Mouse (Mus musculus): ENCODE results near the gene Ccna2.

DNA sequence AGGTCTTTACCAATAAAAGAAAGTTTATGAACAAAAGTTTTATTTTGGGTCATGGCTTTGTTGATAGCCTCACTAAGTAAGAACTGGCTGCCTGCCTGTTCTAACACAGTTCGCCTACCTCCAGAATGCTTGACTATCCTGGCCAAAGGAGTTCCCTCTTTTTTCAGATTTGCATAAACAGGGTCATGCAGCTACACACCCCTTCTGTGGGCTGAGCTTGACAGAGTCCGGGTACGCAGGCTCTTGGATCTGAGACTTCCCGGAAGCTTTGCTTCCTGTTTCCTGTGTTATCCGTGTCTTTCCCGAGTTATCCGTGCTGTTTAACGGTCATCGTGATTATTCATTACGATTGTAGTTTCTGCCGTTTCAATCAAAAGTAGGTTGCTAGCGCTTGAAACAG, 35.9 kb downstream of the Ccna2 start:
- TF ChIP-seq CTCF (IDR thresholded peaks at IDR 0.05; ENCODE audit: low read depth, low read length) (no peak), POLR2A (IDR thresholded peaks at IDR 0.05; ENCODE audit: borderline replicate concordance, low read depth, low read length) (no peak)
